8 mouse cellular contexts compared by ENCODE assay signal in genomic region chr14:8215208-8215778, GRCm38 (mm10). TPM values are rescaled to one million over a fixed set of nuclear protein-coding genes. Genes with fewer than 3 reads are reported as not detected.
DNase-seq lines count a peak whose midpoint lies in the region; ATAC-seq lines count a peak whose summit lies in the region.

No protein-coding gene starts in this region.

- peaks cover 4 to 23% of the 10 kb centered on the region in 2 experiments for H3K4me1 ChIP-seq in heart, embryonic 14.5 days (ENCODE audit: control insufficient read depth in 2 of 2, insufficient read depth in 2 of 2, low read length in 2 of 2)
- peaks cover 44% of the 10 kb centered on the region for H3K4me1 ChIP-seq in hindbrain, embryonic 13.5 days (replicated peaks)
- peaks cover 16% of the 10 kb centered on the region for H3K4me1 ChIP-seq in limb, embryonic 15.5 days
- 0 out of 2 replicates have a peak, but pooled peaks cover 4% of the 10 kb centered on the region for H3K4me1 ChIP-seq in stomach, embryonic 14.5 days (ENCODE audit: control insufficient read depth, insufficient read depth, low read length)

- peak overlapping the region; percentile 94 for H3K9ac ChIP-seq in heart, embryonic 14.5 days (ENCODE audit: low read length)
- H3K9ac ChIP-seq in hindbrain, embryonic 13.5 days, result no peak overlapping the region
- no peak overlapping the region for H3K9ac ChIP-seq in limb, embryonic 15.5 days
- no peak overlapping the region; the same call in 1 of the 2 replicates for H3K9ac ChIP-seq in stomach, embryonic 14.5 days (replicated peaks; ENCODE audit: low read depth, low read length)

- no peaks in the 10 kb centered on the region for H3K36me3 ChIP-seq in heart, embryonic 14.5 days (ENCODE audit: control insufficient read depth, insufficient read depth, low read length)
- no peaks in the 10 kb centered on the region for H3K36me3 ChIP-seq in hindbrain, embryonic 13.5 days
- no peaks in the 10 kb centered on the region for H3K36me3 ChIP-seq in limb, embryonic 15.5 days
- no peaks in the 10 kb centered on the region for H3K36me3 ChIP-seq in stomach, embryonic 14.5 days (ENCODE audit: control insufficient read depth, insufficient read depth, low read length)

- WGBS in heart, embryonic 14.5 days, result 17% methylated on average over 21 of the region's 21 CpGs
- 20% methylated on average over 21 of the region's 21 CpGs for WGBS in hindbrain, embryonic 13.5 days
- 20% methylated on average over 21 of the region's 21 CpGs for WGBS in limb, embryonic 15.5 days
- whole genome bisulfite sequencing in stomach, embryonic 14.5 days, result 26% methylated on average over 21 of the region's 21 CpGs

- DNase-seq in heart, postnatal 10 days, result no peak
- DNase-seq in cerebellum, adult 8-10 months, result peak; percentile 32
- no peak for DNase-seq in layer of hippocampus, postnatal 25 days (ENCODE audit: extremely low spot score in 1 of 2, low spot score in 1 of 2)
- DNase-seq in adrenal gland, postnatal 10 days, result no peak

- peak overlapping the region; percentile 26 to 73 for H3K4me3 ChIP-seq in heart, embryonic 14.5 days (ENCODE audit: control insufficient read depth in 1 of 2, insufficient read depth in 1 of 2, low read depth in 1 of 2, low read length in 2 of 2)
- peak overlapping the region; percentile 66 for H3K4me3 ChIP-seq in hindbrain, embryonic 13.5 days
- H3K4me3 ChIP-seq in limb, embryonic 15.5 days, result peak overlapping the region; percentile 75
- H3K4me3 ChIP-seq in stomach, embryonic 14.5 days (ENCODE audit: low read depth, low read length), result peak overlapping the region; percentile 70; the same call in 1 of the 2 replicates

- no peaks in the 10 kb centered on the region for H3K27me3 ChIP-seq in heart, embryonic 14.5 days (ENCODE audit: control insufficient read depth, insufficient read depth, low read length)
- H3K27me3 ChIP-seq in hindbrain, embryonic 13.5 days, result peaks cover 32% of the 10 kb centered on the region
- no peaks in the 10 kb centered on the region for H3K27me3 ChIP-seq in limb, embryonic 15.5 days
- no peaks in the 10 kb centered on the region for H3K27me3 ChIP-seq in stomach, embryonic 14.5 days (ENCODE audit: control insufficient read depth, insufficient read depth, low read length)

- H3K27ac ChIP-seq in heart, embryonic 14.5 days (replicated peaks in 1 of 2; ENCODE audit: control insufficient read depth in 1 of 2, insufficient read depth in 1 of 2, low read depth in 2 of 2, low read length in 2 of 2), result no peak overlapping the region
- no peak overlapping the region for H3K27ac ChIP-seq in hindbrain, embryonic 13.5 days
- H3K27ac ChIP-seq in limb, embryonic 15.5 days, result no peak overlapping the region
- H3K27ac ChIP-seq in stomach, embryonic 14.5 days (ENCODE audit: low read length), result no peak overlapping the region

- no peak for ATAC-seq in heart, embryonic 14.5 days (ENCODE audit: insufficient number of reproducible peaks, insufficient read depth, low FRiP score, low read depth)
- no peak for ATAC-seq in hindbrain, embryonic 13.5 days (ENCODE audit: low FRiP score)
- no peak for ATAC-seq in limb, embryonic 15.5 days (ENCODE audit: insufficient number of reproducible peaks, low FRiP score, low TSS enrichment, low read depth)
- ATAC-seq in stomach, embryonic 14.5 days (ENCODE audit: insufficient number of reproducible peaks, insufficient read depth, low FRiP score, low read depth), result no peak

- H3K9me3 ChIP-seq in heart, embryonic 14.5 days (ENCODE audit: control insufficient read depth, low read length), result no peaks in the 10 kb centered on the region
- no peaks in the 10 kb centered on the region for H3K9me3 ChIP-seq in hindbrain, embryonic 13.5 days
- H3K9me3 ChIP-seq in limb, embryonic 15.5 days, result no peaks in the 10 kb centered on the region
- H3K9me3 ChIP-seq in stomach, embryonic 14.5 days (ENCODE audit: control insufficient read depth, low read depth, low read length), result no peaks in the 10 kb centered on the region

- intact Hi-C loops in heart, postnatal 10 days (cut with DNase I), result loop anchor here (2.0 to 5.0 kb wide), 4 partner anchors 42 to 127 kb away; partner anchors contain the start of genes Acox2, Pdhb and Pxk

- peak overlapping the region; percentile 86 for H3K4me2 ChIP-seq in heart, embryonic 14.5 days (ENCODE audit: low read length)
- H3K4me2 ChIP-seq in hindbrain, embryonic 13.5 days, result peak overlapping the region; percentile 81
- peak overlapping the region; percentile 88 for H3K4me2 ChIP-seq in limb, embryonic 15.5 days
- peak overlapping the region; percentile 90 for H3K4me2 ChIP-seq in stomach, embryonic 14.5 days (replicated peaks; ENCODE audit: low read depth, low read length)

RNA-seq across cellular contexts. Expression of gene Kctd6, which starts 1.4 kb away (rescaled TPM):
- polyA plus RNA-seq in heart, embryonic 14.5 days (2014; fragmentation: Nextera tagmentation; extraction: Ambion mirVana), result 14.3 and 14.8 TPM in 2 replicates
- total RNA-seq in heart, postnatal 10 days (2021), result 10 to 100 TPM; 11.8 to 14.8 TPM
- polyA plus RNA-seq in hindbrain, embryonic 13.5 days (2015; fragmentation: Nextera tagmentation; extraction: Ambion mirVana), result 4.1 and 5.1 TPM in 2 replicates
- 8.9 and 11.2 TPM in 2 replicates for polyA plus RNA-seq in limb, embryonic 15.5 days (2015; fragmentation: Nextera tagmentation; extraction: Ambion mirVana)
- 4.8 and 7.1 TPM in 2 replicates for polyA plus RNA-seq in stomach, embryonic 14.5 days (2014; fragmentation: Nextera tagmentation; extraction: Ambion mirVana)
- total RNA-seq in layer of hippocampus, postnatal 25 days (2021), result 10 to 100 TPM; 61.0 to 64.5 TPM
- 10 to 100 TPM; 13.5 to 14.3 TPM for total RNA-seq in adrenal gland, postnatal 10 days (2021)

RNA-seq across cellular contexts. Expression of gene Pdhb, which starts 42.5 kb away (rescaled TPM):
- 588 and 604 TPM in 2 replicates for polyA plus RNA-seq in heart, embryonic 14.5 days (2014; fragmentation: Nextera tagmentation; extraction: Ambion mirVana)
- total RNA-seq in heart, postnatal 10 days (2021), result 100 to 1,000 TPM; 756 to 778 TPM
- 246 and 250 TPM in 2 replicates for polyA plus RNA-seq in hindbrain, embryonic 13.5 days (2015; fragmentation: Nextera tagmentation; extraction: Ambion mirVana)
- polyA plus RNA-seq in limb, embryonic 15.5 days (2015; fragmentation: Nextera tagmentation; extraction: Ambion mirVana), result 171 and 200 TPM in 2 replicates
- polyA plus RNA-seq in stomach, embryonic 14.5 days (2014; fragmentation: Nextera tagmentation; extraction: Ambion mirVana), result 177 and 185 TPM in 2 replicates
- 100 to 1,000 TPM; 184 to 202 TPM for total RNA-seq in layer of hippocampus, postnatal 25 days (2021)
- total RNA-seq in adrenal gland, postnatal 10 days (2021), result 100 to 1,000 TPM; 530 to 551 TPM

RNA-seq across cellular contexts. Expression of gene Acox2, which starts 43.9 kb away (rescaled TPM):
- not detected in 2 replicates for polyA plus RNA-seq in heart, embryonic 14.5 days (2014; fragmentation: Nextera tagmentation; extraction: Ambion mirVana)
- total RNA-seq in heart, postnatal 10 days (2021), result under 1 TPM in 1 of 2 experiments, not detected in 1; 0.69 TPM
- polyA plus RNA-seq in hindbrain, embryonic 13.5 days (2015; fragmentation: Nextera tagmentation; extraction: Ambion mirVana), result not detected in 2 replicates
- 0.16 and 0.70 TPM in 2 replicates for polyA plus RNA-seq in limb, embryonic 15.5 days (2015; fragmentation: Nextera tagmentation; extraction: Ambion mirVana)
- 0.34 TPM in 1 of 2 replicates, not detected in the other for polyA plus RNA-seq in stomach, embryonic 14.5 days (2014; fragmentation: Nextera tagmentation; extraction: Ambion mirVana)
- total RNA-seq in layer of hippocampus, postnatal 25 days (2021), result under 1 TPM in 1 of 2 experiments, not detected in 1; 0.37 TPM
- total RNA-seq in adrenal gland, postnatal 10 days (2021), result 10 to 100 TPM; 16.0 to 37.1 TPM
